Mouse (Mus musculus): Measurements from ENCODE around the gene Ckm. TPM values are rescaled to one million over a fixed set of nuclear protein-coding genes. Genes with fewer than 3 reads are reported as not detected.

Gene Ckm
- polyA plus RNA-seq (2016; fragmentation: Nextera tagmentation; extraction: Ambion mirVana): 0.12 TPM in 1 of 2 replicates, not detected in the other

DNA sequence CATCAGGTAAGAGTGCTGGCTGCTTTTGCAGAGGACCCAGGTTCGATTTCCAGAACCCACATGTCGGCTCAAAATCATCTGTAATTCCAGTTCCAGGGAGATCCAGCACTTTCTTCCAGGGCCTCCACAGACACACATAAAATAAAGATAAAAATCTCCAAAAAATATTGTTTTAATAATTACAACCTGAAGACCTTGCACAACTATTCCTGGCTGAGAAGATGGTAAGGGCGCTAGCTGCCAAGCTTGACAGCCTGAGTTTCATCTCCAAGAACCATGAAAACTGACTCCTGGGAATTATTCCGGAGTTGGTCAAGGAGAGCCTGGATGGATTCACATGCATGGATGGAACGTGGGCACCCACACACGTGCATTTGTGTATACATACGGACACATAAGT lies at the start of gene Ckm:
Ckm (plus strand) TSS at position 301 of the 400 bp plus-strand sequence.
- ATAC-seq (ENCODE audit: low FRiP score, low read depth): no peak
- 61% methylated on average over 7 of the region's 7 CpGs for WGBS
- peak within 1 kb of the TSS; percentile 55 for H3K4me3 ChIP-seq
- H3K4me2 ChIP-seq (replicated peaks): peak within 1 kb of the TSS; percentile 99
- H3K9ac ChIP-seq (replicated peaks): peak within 1 kb of the TSS; percentile 55
- H3K4me1 ChIP-seq: peaks cover 21% of the 10 kb centered on the region
- no peaks in the 10 kb centered on the region for H3K36me3 ChIP-seq
- peaks cover 7% of the 10 kb centered on the region; the same call in 1 of the 2 replicates for H3K9me3 ChIP-seq
- H3K27me3 ChIP-seq: peaks cover 80% of the 10 kb centered on the region
- H3K27ac ChIP-seq (replicated peaks): no peak within 1 kb of the TSS

DNA sequence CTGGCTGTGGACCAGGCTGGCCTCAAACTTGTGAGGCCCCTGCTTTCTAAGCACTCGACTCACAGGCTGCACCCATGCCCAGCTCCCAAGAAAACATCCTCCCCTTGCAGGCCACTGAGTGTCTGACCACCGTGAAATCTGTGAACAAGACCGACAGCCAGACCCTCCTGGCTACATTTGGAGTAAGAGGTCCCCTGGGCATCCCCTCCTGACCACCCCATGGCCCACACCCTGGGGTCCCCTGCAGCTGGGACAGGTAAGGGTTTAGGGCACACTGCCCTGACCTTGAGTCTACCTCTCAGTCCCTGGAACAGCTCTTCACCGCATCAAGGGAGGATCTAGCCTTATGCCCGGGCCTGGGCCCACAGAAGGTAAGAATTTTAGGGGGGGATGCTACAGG lies 49.6 kb upstream of the Ckm start:
- H3K4me2 ChIP-seq (replicated peaks): no peak overlapping the region
- no peak for ATAC-seq (ENCODE audit: low FRiP score, low read depth)
- H3K9ac ChIP-seq (replicated peaks): no peak overlapping the region
- peaks cover 68% of the 10 kb centered on the region for H3K36me3 ChIP-seq
- H3K27ac ChIP-seq (replicated peaks): no peak overlapping the region
- no peaks in the 10 kb centered on the region for H3K9me3 ChIP-seq
- H3K27me3 ChIP-seq: no peaks in the 10 kb centered on the region
- 89% methylated on average over 5 of the region's 5 CpGs for WGBS
- peaks cover 13% of the 10 kb centered on the region for H3K4me1 ChIP-seq
- no peak overlapping the region for H3K4me3 ChIP-seq

DNA sequence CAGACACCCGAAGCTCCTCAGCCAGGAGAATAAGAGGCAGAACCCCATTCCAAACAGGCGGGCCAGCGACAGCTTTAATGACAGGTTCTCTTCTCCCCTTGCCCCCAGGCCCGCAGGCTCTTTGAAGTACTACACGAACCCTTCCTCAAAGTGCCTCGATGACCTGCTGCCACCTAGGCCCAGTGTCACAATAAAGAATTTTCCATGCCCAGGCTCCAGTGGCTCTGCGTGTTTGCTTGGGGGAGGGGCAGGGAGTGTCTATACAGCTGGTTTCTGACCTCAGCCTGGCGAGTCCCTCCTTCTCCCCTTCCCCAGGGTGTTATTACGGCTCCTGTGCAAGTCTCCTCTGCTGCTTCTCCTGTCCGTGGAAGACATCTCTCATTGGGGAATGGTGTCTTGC lies 48.3 kb upstream of the Ckm start:
- no peak overlapping the region for H3K4me3 ChIP-seq
- H3K27ac ChIP-seq (replicated peaks): no peak overlapping the region
- ATAC-seq (ENCODE audit: low FRiP score, low read depth): no peak
- H3K9ac ChIP-seq (replicated peaks): no peak overlapping the region
- 78% methylated on average over 10 of the region's 10 CpGs for WGBS
- H3K4me1 ChIP-seq: peaks cover 26% of the 10 kb centered on the region
- no peaks in the 10 kb centered on the region for H3K9me3 ChIP-seq
- peaks cover 4% of the 10 kb centered on the region; the same call in 1 of the 2 replicates for H3K27me3 ChIP-seq
- H3K4me2 ChIP-seq (replicated peaks): no peak overlapping the region
- peaks cover 57% of the 10 kb centered on the region for H3K36me3 ChIP-seq

DNA sequence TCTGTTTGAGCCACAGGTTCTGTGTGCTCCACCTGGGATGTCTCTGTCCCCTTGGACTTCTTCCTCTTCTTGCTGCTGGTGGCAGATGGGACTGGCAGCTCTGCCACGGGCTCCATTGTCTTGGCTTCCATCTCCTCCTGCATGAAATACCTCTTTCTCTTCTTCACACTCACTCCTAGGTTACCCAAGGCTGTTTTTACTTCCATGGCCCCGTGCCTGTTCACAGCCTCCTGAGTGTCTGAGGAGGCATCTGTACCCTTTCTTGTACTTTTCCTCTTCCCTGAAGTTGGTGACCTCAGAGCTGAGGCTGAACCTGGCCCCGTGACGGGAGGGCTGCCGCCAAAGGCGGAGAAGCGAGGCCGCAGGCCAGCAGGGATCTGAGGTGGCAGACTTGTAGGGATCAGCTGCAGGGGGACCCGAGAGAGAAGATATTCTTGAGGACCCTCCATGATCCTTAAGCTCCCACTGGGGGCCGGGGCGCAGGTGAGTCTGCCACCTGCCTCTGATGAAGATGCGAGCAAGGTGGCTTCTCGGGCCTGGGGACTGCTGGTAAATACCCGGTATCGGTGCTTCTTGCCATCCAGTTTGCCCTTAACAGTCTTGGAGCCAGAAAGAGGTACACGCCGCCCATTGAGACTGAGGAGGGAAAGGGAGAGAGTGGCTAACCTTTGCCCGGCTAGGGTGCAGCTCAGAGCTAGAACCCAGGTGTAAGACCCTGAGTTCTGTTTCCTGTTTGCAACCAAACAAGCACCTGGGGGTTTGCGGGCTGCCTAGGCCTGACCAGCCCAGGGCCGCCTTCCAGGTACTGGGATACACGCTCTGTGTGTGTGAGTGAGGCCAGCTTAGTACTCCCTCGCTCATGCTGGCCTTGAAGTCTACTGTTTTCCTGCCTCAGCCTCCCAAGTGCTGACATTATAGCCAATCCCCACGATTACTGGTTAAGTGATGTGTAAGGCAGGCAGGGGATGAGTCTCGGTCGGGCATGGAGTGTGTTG lies 46.9 kb upstream of the Ckm start:
- H3K27me3 ChIP-seq: peaks cover 18% of the 10 kb centered on the region
- H3K4me3 ChIP-seq: peak overlapping the region; percentile 77
- 0 out of 2 replicates have a peak overlapping the region, but pooled peaks have one; percentile 4 for H3K9ac ChIP-seq (replicated peaks)
- no peak overlapping the region for H3K27ac ChIP-seq (replicated peaks)
- WGBS: 90% methylated on average over 25 of the region's 25 CpGs
- H3K4me1 ChIP-seq: peaks cover 39% of the 10 kb centered on the region
- peaks cover 44% of the 10 kb centered on the region for H3K36me3 ChIP-seq
- H3K9me3 ChIP-seq: no peaks in the 10 kb centered on the region
- ATAC-seq (ENCODE audit: low FRiP score, low read depth): no peak
- H3K4me2 ChIP-seq (replicated peaks): peak overlapping the region; percentile 95

DNA sequence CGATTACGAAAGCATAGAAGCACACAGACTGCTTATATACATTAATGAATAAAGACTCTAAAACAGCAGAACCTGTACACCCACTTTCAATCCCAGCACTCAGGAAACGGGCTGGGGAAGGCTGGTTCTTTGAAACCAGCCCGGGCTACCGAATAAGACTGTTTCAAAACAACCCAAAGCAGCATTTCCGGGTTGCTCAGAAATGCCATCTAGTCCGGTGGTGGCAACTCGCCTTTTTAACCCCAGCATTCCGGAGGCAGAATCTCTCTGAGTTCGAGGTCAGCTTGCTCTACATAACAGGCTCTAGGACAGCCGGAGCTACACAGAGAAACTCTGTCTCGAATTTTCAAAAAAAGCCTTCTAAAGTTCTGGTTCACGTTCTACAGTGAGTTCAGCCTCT lies 45.9 kb upstream of the Ckm start:
- Histone ChIP-seq H3K4me3 (peak overlapping the region; percentile 77), H3K4me1 (peaks cover 39% of the 10 kb centered on the region), H3K27ac (replicated peaks) (no peak overlapping the region), H3K9me3 (no peaks in the 10 kb centered on the region), H3K9ac (replicated peaks) (peak overlapping the region; percentile 68), H3K4me2 (replicated peaks) (peak overlapping the region; percentile 95), H3K36me3 (peaks cover 34% of the 10 kb centered on the region), H3K27me3 (peaks cover 20% of the 10 kb centered on the region)
- no peak for ATAC-seq (ENCODE audit: low FRiP score, low read depth)
- 20% methylated on average over 13 of the region's 13 CpGs for WGBS

DNA sequence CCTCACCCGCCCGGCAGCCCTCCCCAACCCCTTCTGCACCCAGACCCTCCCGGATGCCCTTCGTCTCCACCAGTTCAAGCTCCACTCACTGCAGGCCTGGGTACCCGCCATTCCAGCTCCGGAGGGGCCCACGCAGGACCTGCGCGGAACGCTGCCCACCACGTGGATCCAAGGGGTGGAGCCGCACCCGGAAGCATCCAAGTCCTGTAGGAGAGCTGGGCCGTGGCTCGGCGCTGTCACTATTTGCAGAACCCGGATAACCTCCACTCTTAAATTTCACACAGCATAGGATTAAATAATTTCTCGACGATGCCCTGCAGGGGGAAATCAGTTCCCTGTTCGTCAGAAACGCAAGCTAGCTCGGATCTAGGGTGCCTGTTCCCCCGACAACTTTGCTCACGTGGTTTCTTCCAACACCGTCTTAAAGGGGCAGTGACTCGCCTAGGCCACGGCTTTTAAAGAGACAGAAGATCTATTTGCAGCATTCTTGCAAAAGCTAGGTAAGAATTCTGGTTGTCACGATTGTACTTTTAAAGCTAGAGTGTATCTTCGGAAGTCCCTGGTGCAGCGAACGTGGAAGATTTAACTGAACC lies 45.2 kb upstream of the Ckm start, which contains the start of the genes Cd3eap and Ppp1r13l:
Cd3eap (minus strand) TSS at position 185 of the 593 bp plus-strand sequence.
Ppp1r13l (plus strand) TSS at position 451 of the 593 bp plus-strand sequence.
- peaks cover 20% of the 10 kb centered on the region for H3K27me3 ChIP-seq
- peak within 1 kb of the TSS; percentile 95 for H3K4me2 ChIP-seq (replicated peaks)
- peak within 1 kb of the TSS; percentile 77 for H3K4me3 ChIP-seq
- WGBS: under 1% methylated on average over 31 of the region's 31 CpGs
- peak within 1 kb of the TSS; percentile 68 for H3K9ac ChIP-seq (replicated peaks)
- peak within 1 kb of the TSS; percentile 52; the same call in 1 of the 2 replicates for H3K27ac ChIP-seq (replicated peaks)
- H3K9me3 ChIP-seq: no peaks in the 10 kb centered on the region
- peak; percentile 70 for ATAC-seq (ENCODE audit: low FRiP score, low read depth)
- H3K4me1 ChIP-seq: peaks cover 39% of the 10 kb centered on the region
- H3K36me3 ChIP-seq: peaks cover 28% of the 10 kb centered on the region

DNA sequence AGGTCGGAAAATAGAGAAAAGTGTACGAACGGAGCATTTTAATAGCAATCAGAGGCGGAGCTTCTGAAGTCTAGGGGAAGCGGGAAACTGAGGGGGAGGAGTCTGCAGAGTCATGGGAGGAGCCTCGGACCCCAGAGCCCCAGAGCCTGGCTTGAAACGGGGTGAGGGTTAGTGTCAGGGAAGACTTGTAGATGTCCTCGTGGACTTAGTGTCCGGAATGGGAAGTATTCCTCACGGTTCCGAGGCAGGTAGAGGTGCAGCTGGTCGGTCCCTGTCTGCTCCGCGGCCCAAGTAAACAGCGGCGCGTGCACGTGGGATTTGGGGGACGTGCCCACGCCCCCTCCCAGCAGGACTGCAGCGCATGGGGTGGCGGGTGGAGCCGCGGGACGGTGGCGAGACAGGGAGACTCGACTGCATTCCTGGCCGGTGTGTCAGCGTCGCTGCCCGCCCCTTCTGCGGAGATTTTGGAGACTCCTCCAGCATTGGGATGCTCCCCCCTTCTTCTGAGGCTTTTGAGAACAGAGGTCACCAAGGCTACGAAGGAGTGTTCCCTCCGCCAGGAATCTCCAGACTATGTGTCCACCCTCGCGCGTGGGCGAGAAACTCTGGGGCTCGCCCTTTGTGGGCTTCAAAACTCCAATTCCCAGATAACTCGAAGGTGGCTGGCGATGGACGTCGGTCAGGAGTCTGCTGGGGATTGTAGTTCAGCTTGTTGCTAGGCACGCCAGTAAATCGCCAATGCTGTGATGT lies 44.5 kb upstream of the Ckm start:
- peak overlapping the region; percentile 52; the same call in 1 of the 2 replicates for H3K27ac ChIP-seq (replicated peaks)

DNA sequence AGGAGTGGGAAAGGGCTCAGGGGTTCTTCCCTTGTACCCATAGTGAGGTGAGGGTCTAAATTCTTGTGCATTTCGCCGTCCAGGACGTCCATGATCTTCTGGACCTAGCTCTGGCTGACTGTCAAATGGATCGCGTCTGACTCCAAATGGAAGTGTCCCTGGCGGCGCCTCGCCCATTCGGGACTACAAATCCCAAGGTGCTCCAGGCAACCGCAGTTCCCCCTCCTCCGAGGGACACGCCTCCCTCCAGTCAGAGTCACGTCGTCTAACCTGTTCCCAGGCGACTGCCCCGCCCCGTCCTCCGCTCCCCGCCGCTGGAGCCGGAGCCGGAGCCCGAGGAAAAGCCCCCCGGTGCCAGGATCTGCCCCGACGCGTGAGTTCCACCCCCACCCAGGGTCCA lies 43.6 kb upstream of the Ckm start:
- peaks cover 15% of the 10 kb centered on the region for H3K36me3 ChIP-seq
- no peak overlapping the region for H3K27ac ChIP-seq (replicated peaks)
- peak overlapping the region; percentile 95 for H3K4me2 ChIP-seq (replicated peaks)
- peaks cover 20% of the 10 kb centered on the region for H3K27me3 ChIP-seq
- ATAC-seq (ENCODE audit: low FRiP score, low read depth): peak; percentile 41
- peak overlapping the region; percentile 77 for H3K4me3 ChIP-seq
- H3K9ac ChIP-seq (replicated peaks): peak overlapping the region; percentile 64
- peaks cover 39% of the 10 kb centered on the region for H3K4me1 ChIP-seq
- no peaks in the 10 kb centered on the region for H3K9me3 ChIP-seq
- WGBS: under 1% methylated on average over 21 of the region's 27 CpGs

More for the DNA sequence above, 44.5 kb upstream of the Ckm start:
- H3K4me1 ChIP-seq: peaks cover 39% of the 10 kb centered on the region
- H3K27me3 ChIP-seq: peaks cover 20% of the 10 kb centered on the region
- H3K4me2 ChIP-seq (replicated peaks): peak overlapping the region; percentile 95
- ATAC-seq (ENCODE audit: low FRiP score, low read depth): peak; percentile 71
- no peaks in the 10 kb centered on the region for H3K9me3 ChIP-seq
- WGBS: under 1% methylated on average over 45 of the region's 45 CpGs
- peaks cover 21% of the 10 kb centered on the region for H3K36me3 ChIP-seq
- peak overlapping the region; percentile 77 for H3K4me3 ChIP-seq
- H3K9ac ChIP-seq (replicated peaks): peak overlapping the region; percentile 68

DNA sequence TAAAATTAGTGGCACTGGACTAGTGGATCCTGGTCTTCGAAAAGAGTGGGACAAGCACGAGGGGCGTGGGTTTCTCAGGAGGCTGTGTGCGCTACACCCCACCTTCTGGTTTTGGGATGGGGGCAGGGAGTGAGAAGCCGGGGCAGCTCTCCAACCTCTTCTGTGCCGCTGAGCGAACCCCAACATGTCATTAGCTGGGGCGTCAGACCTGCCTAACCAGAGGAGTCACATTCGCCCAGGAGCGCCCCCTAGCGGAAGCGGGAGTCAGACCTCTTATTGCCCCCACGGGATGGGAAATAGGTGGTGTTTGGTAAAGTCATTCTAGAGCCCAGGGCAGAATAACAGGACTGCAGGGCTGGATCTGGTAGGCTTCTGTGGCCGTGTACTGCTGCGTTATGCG lies 42.9 kb upstream of the Ckm start:
- H3K4me3 ChIP-seq: peak overlapping the region; percentile 77
- no peak for ATAC-seq (ENCODE audit: low FRiP score, low read depth)
- no peak overlapping the region for H3K9ac ChIP-seq (replicated peaks)
- H3K36me3 ChIP-seq: peaks cover 8% of the 10 kb centered on the region
- H3K27ac ChIP-seq (replicated peaks): 0 out of 2 replicates have a peak overlapping the region, but pooled peaks have one; percentile 21
- H3K4me2 ChIP-seq (replicated peaks): peak overlapping the region; percentile 95
- 15% methylated on average over 16 of the region's 16 CpGs for WGBS
- peaks cover 39% of the 10 kb centered on the region for H3K4me1 ChIP-seq
- no peaks in the 10 kb centered on the region for H3K9me3 ChIP-seq
- H3K27me3 ChIP-seq: peaks cover 20% of the 10 kb centered on the region

DNA sequence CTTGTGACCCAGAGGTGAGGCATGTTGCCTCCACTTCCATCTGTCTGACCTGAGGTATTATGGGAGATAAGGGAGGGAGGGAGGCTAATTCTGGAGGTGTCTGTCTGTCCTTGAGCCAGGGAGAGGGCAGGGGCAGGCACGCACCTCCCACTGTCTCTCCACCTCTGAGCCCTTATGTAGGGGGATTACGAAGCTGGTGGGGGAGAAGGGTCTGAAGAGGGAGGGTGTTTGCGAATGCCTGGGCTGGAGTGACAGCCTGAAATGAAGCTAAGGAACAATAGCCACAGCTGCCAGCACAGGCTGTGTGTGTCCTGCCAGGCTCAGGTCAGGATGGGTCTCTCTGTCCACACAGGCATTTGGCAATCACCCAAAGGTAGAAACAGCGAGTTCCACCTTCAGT lies 42.3 kb upstream of the Ckm start:
- WGBS: 21% methylated on average over 4 of the region's 4 CpGs
- no peak for ATAC-seq (ENCODE audit: low FRiP score, low read depth)
- Histone ChIP-seq H3K4me2 (replicated peaks) (peak overlapping the region; percentile 95), H3K27me3 (peaks cover 20% of the 10 kb centered on the region), H3K9ac (replicated peaks) (no peak overlapping the region), H3K4me1 (peaks cover 39% of the 10 kb centered on the region), H3K9me3 (no peaks in the 10 kb centered on the region), H3K4me3 (no peak overlapping the region), H3K36me3 (peaks cover 4% of the 10 kb centered on the region), H3K27ac (replicated peaks) (0 out of 2 replicates have a peak overlapping the region, but pooled peaks have one; percentile 21)

DNA sequence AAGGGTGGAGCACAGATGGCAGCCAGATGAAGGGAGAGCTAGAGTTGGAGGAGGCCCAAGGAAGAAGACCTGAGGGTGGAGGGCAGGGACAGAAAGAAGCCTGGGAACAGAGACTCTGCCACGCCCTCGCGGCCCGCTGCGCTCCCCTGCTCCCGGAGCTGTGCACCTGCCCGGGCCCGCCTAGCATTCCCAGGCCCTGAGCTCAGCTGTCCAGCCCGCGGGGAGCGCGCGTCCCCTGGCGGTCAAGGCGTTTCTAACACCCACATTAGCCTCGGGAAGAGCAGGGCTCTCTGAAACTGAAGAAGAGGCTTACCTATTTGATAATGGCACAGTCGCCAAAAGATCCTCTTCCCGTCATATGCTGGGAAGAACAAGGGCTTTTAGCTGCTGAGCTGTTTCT lies 40.7 kb upstream of the Ckm start:
- Histone ChIP-seq H3K4me2 (replicated peaks) (no peak overlapping the region), H3K27me3 (peaks cover 26% of the 10 kb centered on the region), H3K4me3 (no peak overlapping the region), H3K9me3 (no peaks in the 10 kb centered on the region), H3K27ac (replicated peaks) (no peak overlapping the region), H3K9ac (replicated peaks) (no peak overlapping the region), H3K36me3 (no peaks in the 10 kb centered on the region), H3K4me1 (peaks cover 28% of the 10 kb centered on the region)
- 3% methylated on average over 18 of the region's 18 CpGs for WGBS
- no peak for ATAC-seq (ENCODE audit: low FRiP score, low read depth)
